Mouse (Mus musculus): ENCODE data around the gene Mfap1b. TPM values are rescaled to one million over a fixed set of nuclear protein-coding genes. Genes with fewer than 3 reads are reported as not detected.
A peak's percentile ranks its signal among the peaks of the same experiment; 100 is the strongest.

Mfap1b gene
- polyA plus RNA-seq, 1 experiment from 2014 or later, result 71.7 TPM

- ATAC-seq, result no peak
- H3K4me3 ChIP-seq, result peak overlapping the region; percentile 99
- no peaks in the 10 kb centered on the region for H3K27me3 ChIP-seq
- peak overlapping the region; percentile 97 for H3K9ac ChIP-seq
- H3K4me2 ChIP-seq, result peak overlapping the region; percentile 78
- no peaks in the 10 kb centered on the region for H3K9me3 ChIP-seq (replicated peaks)
- H3K36me3 ChIP-seq (ENCODE audit: poor library complexity, severe bottlenecking), result peaks cover 28% of the 10 kb centered on the region
- H3K27ac ChIP-seq, result no peak overlapping the region
- H3K4me1 ChIP-seq, result peaks cover 39% of the 10 kb centered on the region
- WGBS, result 88% methylated on average over 3 of the region's 3 CpGs
Measured at GRCm38 (mm10) chr2:121415591-121415990, 58.3 kb downstream of the Mfap1b start.

- no peak for ATAC-seq
- WGBS, result 64% methylated on average over 3 of the region's 3 CpGs
- H3K9me3 ChIP-seq (replicated peaks), result no peaks in the 10 kb centered on the region
Measured at GRCm38 (mm10) chr2:121415103-121415502, 58.8 kb downstream of the Mfap1b start.

GRCm38 (mm10) chr2:121414139-121414685, 59.7 kb downstream of the Mfap1b start:
- no peaks in the 10 kb centered on the region for H3K27me3 ChIP-seq
- peak overlapping the region; percentile 78 for H3K4me2 ChIP-seq
- H3K36me3 ChIP-seq (ENCODE audit: poor library complexity, severe bottlenecking), result peaks cover 22% of the 10 kb centered on the region
- H3K4me1 ChIP-seq, result peaks cover 39% of the 10 kb centered on the region
- WGBS, result under 1% methylated on average over 32 of the region's 32 CpGs
- H3K27ac ChIP-seq, result peak overlapping the region; percentile 96
- H3K4me3 ChIP-seq, result peak overlapping the region; percentile 99
- H3K9ac ChIP-seq, result peak overlapping the region; percentile 97
- no peaks in the 10 kb centered on the region for H3K9me3 ChIP-seq (replicated peaks)
- ATAC-seq, result peak; percentile 48

More at GRCm38 (mm10) chr2:121415103-121415502, 58.8 kb downstream of the Mfap1b start:
- Histone ChIP-seq H3K27ac (no peak overlapping the region), H3K4me1 (peaks cover 39% of the 10 kb centered on the region), H3K9ac (peak overlapping the region; percentile 97), H3K4me2 (peak overlapping the region; percentile 78), H3K36me3 (ENCODE audit: poor library complexity, severe bottlenecking) (peaks cover 27% of the 10 kb centered on the region), H3K27me3 (no peaks in the 10 kb centered on the region), H3K4me3 (peak overlapping the region; percentile 99)

GRCm38 (mm10) chr2:121413387-121414042, 60.4 kb downstream of the Mfap1b start, which contains the start of the genes Pdia3 and Catsper2:
Gene Pdia3, plus strand, starts transcription at chr2:121413775.
Gene Catsper2, minus strand, starts transcription at chr2:121413792.
- Histone ChIP-seq H3K4me2 (peak within 1 kb of the TSS; percentile 78), H3K9me3 (replicated peaks) (no peaks in the 10 kb centered on the region), H3K9ac (peak within 1 kb of the TSS; percentile 97), H3K27ac (peak within 1 kb of the TSS; percentile 96), H3K27me3 (no peaks in the 10 kb centered on the region), H3K4me3 (peak within 1 kb of the TSS; percentile 99), H3K4me1 (peaks cover 39% of the 10 kb centered on the region), H3K36me3 (ENCODE audit: poor library complexity, severe bottlenecking) (peaks cover 15% of the 10 kb centered on the region)
- under 1% methylated on average over 61 of the region's 68 CpGs for WGBS
- ATAC-seq, result peak; percentile 100

- Histone ChIP-seq H3K4me1 (peaks cover 39% of the 10 kb centered on the region), H3K9me3 (replicated peaks) (no peaks in the 10 kb centered on the region; the same call in 1 of the 2 replicates), H3K4me2 (peak overlapping the region; percentile 78), H3K27me3 (no peaks in the 10 kb centered on the region), H3K36me3 (ENCODE audit: poor library complexity, severe bottlenecking) (peaks cover 9% of the 10 kb centered on the region), H3K9ac (peak overlapping the region; percentile 97), H3K27ac (peak overlapping the region; percentile 96), H3K4me3 (peak overlapping the region; percentile 99)
- WGBS, result 14% methylated on average over 4 of the region's 4 CpGs
- ATAC-seq, result no peak; the same call in 1 of the 2 replicates
Measured at GRCm38 (mm10) chr2:121412843-121413386, 61.0 kb downstream of the Mfap1b start.

Small RNA genes within 50 kb of the gene (microRNA-seq; reads per million reads assigned to microRNA genes)
- not detected for gene Gm22953

Other genes with a start within 250 kb of the Mfap1b start
- gene Trp53bp1, start 202.7 kb downstream of the Mfap1b start, polyA plus RNA-seq (2015; fragmentation: Nextera tagmentation; extraction: Ambion mirVana), result 179 and 204 TPM in 2 replicates
- gene Map1a, start 184.5 kb downstream of the Mfap1b start, polyA plus RNA-seq (2015; fragmentation: Nextera tagmentation; extraction: Ambion mirVana), result 13.2 and 14.7 TPM in 2 replicates
- gene Ppip5k1, start 118.7 kb downstream of the Mfap1b start, polyA plus RNA-seq (2015; fragmentation: Nextera tagmentation; extraction: Ambion mirVana), result 14.0 and 15.5 TPM in 2 replicates
- gene Ckmt1, start 116.4 kb downstream of the Mfap1b start, polyA plus RNA-seq (2015; fragmentation: Nextera tagmentation; extraction: Ambion mirVana), result 11.3 and 11.9 TPM in 2 replicates
- not detected in 2 replicates for gene Strc, start 86.9 kb downstream of the Mfap1b start, polyA plus RNA-seq (2015; fragmentation: Nextera tagmentation; extraction: Ambion mirVana)
- gene Pdia3, start 60.3 kb downstream of the Mfap1b start, polyA plus RNA-seq (2015; fragmentation: Nextera tagmentation; extraction: Ambion mirVana), result 320 and 349 TPM in 2 replicates
- 3.8 and 5.1 TPM in 2 replicates for gene Catsper2, start 60.3 kb downstream of the Mfap1b start, polyA plus RNA-seq (2015; fragmentation: Nextera tagmentation; extraction: Ambion mirVana)
- 1.7 and 2.1 TPM in 2 replicates for gene Ell3, start 29.8 kb downstream of the Mfap1b start, polyA plus RNA-seq (2015; fragmentation: Nextera tagmentation; extraction: Ambion mirVana)
- 420 and 494 TPM in 2 replicates for gene Serf2, start 24.9 kb downstream of the Mfap1b start, polyA plus RNA-seq (2015; fragmentation: Nextera tagmentation; extraction: Ambion mirVana)
- gene Hypk, start 20.8 kb downstream of the Mfap1b start, polyA plus RNA-seq (2015; fragmentation: Nextera tagmentation; extraction: Ambion mirVana), result 115 and 122 TPM in 2 replicates
- gene Serinc4, start 17.3 kb downstream of the Mfap1b start, polyA plus RNA-seq (2015; fragmentation: Nextera tagmentation; extraction: Ambion mirVana), result 0.90 and 0.92 TPM in 2 replicates
- 33.4 and 35.1 TPM in 2 replicates for gene Mfap1a, start 32.6 kb upstream of the Mfap1b start, polyA plus RNA-seq (2015; fragmentation: Nextera tagmentation; extraction: Ambion mirVana)
- 11.6 and 13.5 TPM in 2 replicates for gene Wdr76, start 32.7 kb upstream of the Mfap1b start, polyA plus RNA-seq (2015; fragmentation: Nextera tagmentation; extraction: Ambion mirVana)